Comparison of ENCODE assay signal across 10 mouse cellular contexts in genomic region chr17:94553400-94553799, GRCm38 (mm10).
DNase-seq lines count a peak whose midpoint lies in the region; ATAC-seq and TF ChIP-seq lines count a peak whose summit lies in the region.
"Had no signal": no experiment of that assay in that cellular context is flagged by ENCODE, and none has a peak within 500 bp of the region (broad histone marks: within the 10 kb centered on the region; RNA-seq: fewer than 3 reads in every experiment).

No protein-coding gene starts in this region.

- no peak overlapping the region for H3K27ac ChIP-seq in left cerebral cortex, adult 2 months
- no peak overlapping the region for H3K27ac ChIP-seq in cortical plate, adult 2 months (ENCODE audit: insufficient read depth, low read length)

- peak; percentile 4 to 32 for DNase-seq in cerebellum, postnatal 14 days
- peak; percentile 17 to 30 for DNase-seq in left cerebral cortex, adult 2 months (ENCODE audit: extremely low spot score in 1 of 2, low spot score in 2 of 2)
- no peak for DNase-seq in left cerebral cortex, adult 11 months (ENCODE audit: low spot score)
- DNase-seq in left cerebral cortex, postnatal 4 days = peak; percentile 20
- DNase-seq in urinary bladder, postnatal 14 days (ENCODE audit: low spot score) = no peak
- no peak for DNase-seq in adipocyte (ENCODE audit: low spot score)
- DNase-seq: adrenal gland, adult 2 months; lung, postnatal 4 days had no signal

- TF ChIP-seq CTCF in left cerebral cortex, adult 2 months (IDR thresholded peaks at IDR 0.05) = peak; percentile 68
- TF ChIP-seq CTCF in cortical plate, adult 2 months (IDR thresholded peaks at IDR 0.05; ENCODE audit: extremely low read depth, insufficient read depth, low read length) = peak; percentile 31; the same call in 1 of the 2 replicates

- no peak for ATAC-seq in cerebellum, adult (ENCODE audit: insufficient number of reproducible peaks, low FRiP score, low TSS enrichment)

- H3K4me3 ChIP-seq in left cerebral cortex, adult 2 months = no peak overlapping the region
- H3K4me3 ChIP-seq in cortical plate, adult 2 months (ENCODE audit: insufficient read depth, low read length) = no peak overlapping the region

- no peak for TF ChIP-seq POLR2A in cortical plate, adult 2 months (IDR thresholded peaks at IDR 0.05; ENCODE audit: extremely low read depth, insufficient read depth, low read length)

- intact Hi-C loops in left cerebral cortex, adult 2 months (cut with DNase I) = loop anchor here (5.0 kb wide), 2 partner anchors 791 to 1356 kb away; partner anchors contain the start of gene Adcyap1
- intact Hi-C loops in left cerebral cortex, postnatal 4 days (cut with DNase I) = no loop called here

- H3K4me1 ChIP-seq in cortical plate, adult 2 months (ENCODE audit: control insufficient read depth, insufficient read depth, low read length) = no peaks in the 10 kb centered on the region

Comparison
In these comparisons a context has a peak if more than half of its experiments do, and no peak if none do; other contexts are left out.
1. DNase-seq: peak in cerebellum, postnatal 14 days (2 of 2), left cerebral cortex, adult 2 months (2 of 2) and left cerebral cortex, postnatal 4 days (single experiment); none in left cerebral cortex, adult 11 months (single experiment), urinary bladder, postnatal 14 days (single experiment) and adipocyte (single experiment).